Mouse (Mus musculus): ENCODE results near the gene Ttc9c. TPM values are rescaled to one million over a fixed set of nuclear protein-coding genes. Genes with fewer than 3 reads are reported as not detected.
A peak's percentile ranks its signal among the peaks of the same experiment; 100 is the strongest.

Gene Ttc9c
- 32.3 and 34.0 TPM in 2 replicates for polyA plus RNA-seq (2014; fragmentation: Nextera tagmentation; extraction: Ambion mirVana)

DNA sequence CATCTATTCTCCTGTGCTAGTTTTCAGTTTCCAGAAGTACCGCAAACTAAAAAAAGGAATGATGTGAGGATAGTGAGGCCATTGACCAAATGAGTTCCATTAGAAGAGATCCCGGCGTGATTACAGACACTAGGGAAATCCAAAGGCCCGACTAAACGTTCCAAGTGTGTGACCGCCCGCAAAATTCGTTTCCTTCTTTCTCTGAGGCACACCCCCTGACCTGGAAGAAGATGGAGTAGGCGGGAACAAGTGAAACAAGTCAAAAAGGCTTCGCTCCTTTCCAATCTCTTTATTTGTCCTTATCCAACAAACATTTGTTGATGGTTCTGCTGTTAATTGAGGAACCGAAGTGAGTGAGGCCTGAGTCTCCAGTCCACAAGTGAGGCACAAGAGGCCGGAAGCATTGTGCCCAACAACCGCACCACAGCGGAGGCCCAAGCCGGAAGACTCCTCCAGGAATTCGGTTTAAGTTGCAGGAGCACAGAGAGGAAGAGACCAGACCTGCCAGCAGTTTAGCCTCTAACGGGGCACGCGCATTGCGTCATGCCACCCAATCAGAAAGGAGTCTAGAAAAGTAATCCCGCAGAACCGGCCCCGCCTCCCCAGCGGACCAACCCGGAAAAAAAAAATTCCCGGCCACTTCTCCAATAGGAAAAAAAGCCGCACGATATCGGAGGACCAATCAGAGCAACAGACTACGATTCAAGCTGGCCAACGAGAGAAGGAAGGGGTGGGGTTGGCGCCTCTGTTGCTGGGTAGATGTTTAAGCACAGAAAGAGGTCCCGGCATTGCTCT lies at the start of gene Ttc9c:
Gene Ttc9c, minus strand, starts transcription at position 533 of the 795 bp plus-strand sequence.
- under 1% methylated on average over 33 of the region's 33 CpGs for WGBS (ENCODE audit: insufficient replicate concordance)
- H3K27me3 ChIP-seq (ENCODE audit: control insufficient read depth, insufficient read depth, low read length) = no peaks in the 10 kb centered on the region
- peaks cover 17% of the 10 kb centered on the region for H3K4me1 ChIP-seq (ENCODE audit: control insufficient read depth, insufficient read depth, low read length)

DNA sequence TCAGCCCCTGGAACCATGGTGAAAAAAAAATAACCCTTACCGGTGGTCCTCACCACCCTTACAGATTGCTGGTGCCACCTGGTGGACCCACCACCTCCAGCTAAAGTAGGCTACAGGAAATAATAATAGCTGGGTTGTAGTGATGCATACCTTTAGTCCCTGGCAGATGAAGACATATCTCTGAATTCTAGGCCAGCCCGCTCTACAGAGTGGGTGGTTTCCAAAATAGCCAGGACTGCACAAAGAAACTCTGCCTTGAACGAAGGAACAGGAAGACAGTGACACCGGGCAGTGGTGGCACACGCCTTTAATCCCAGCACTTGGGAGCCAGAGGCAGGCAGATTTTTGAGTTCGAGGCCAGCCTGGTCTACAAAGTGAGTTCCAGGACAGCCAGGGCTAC lies 45.1 kb upstream of the Ttc9c start:
- no peak overlapping the region for H3K4me2 ChIP-seq
- no peaks in the 10 kb centered on the region for H3K36me3 ChIP-seq (ENCODE audit: control insufficient read depth, insufficient read depth, low read length)
- no peaks in the 10 kb centered on the region for H3K4me1 ChIP-seq (ENCODE audit: control insufficient read depth, insufficient read depth, low read length)
- no peak overlapping the region for H3K27ac ChIP-seq (ENCODE audit: low read depth, low read length)
- ATAC-seq (replicated peaks; ENCODE audit: insufficient number of reproducible peaks, low FRiP score, low TSS enrichment) = no peak
- no peak overlapping the region for H3K4me3 ChIP-seq (ENCODE audit: low read depth, low read length)
- no peak overlapping the region for H3K9ac ChIP-seq (ENCODE audit: low read depth, low read length)
- no peaks in the 10 kb centered on the region for H3K9me3 ChIP-seq (replicated peaks; ENCODE audit: control insufficient read depth, low read length)
- H3K27me3 ChIP-seq (ENCODE audit: control insufficient read depth, insufficient read depth, low read length) = no peaks in the 10 kb centered on the region
- 73% methylated on average over 6 of the region's 6 CpGs for WGBS (ENCODE audit: insufficient replicate concordance)

More for the DNA sequence above, at the start of gene Ttc9c:
- no peaks in the 10 kb centered on the region for H3K9me3 ChIP-seq (replicated peaks; ENCODE audit: control insufficient read depth, low read length)
- peak within 1 kb of the TSS; percentile 97 for H3K4me2 ChIP-seq
- peak within 1 kb of the TSS; percentile 100 for H3K4me3 ChIP-seq (ENCODE audit: low read depth, low read length)
- H3K36me3 ChIP-seq (ENCODE audit: control insufficient read depth, insufficient read depth, low read length) = peaks cover 14% of the 10 kb centered on the region
- peak within 1 kb of the TSS; percentile 100 for H3K27ac ChIP-seq (ENCODE audit: low read depth, low read length)
- peak; percentile 87 for ATAC-seq (replicated peaks; ENCODE audit: insufficient number of reproducible peaks, low FRiP score, low TSS enrichment)
- peak within 1 kb of the TSS; percentile 99 for H3K9ac ChIP-seq (ENCODE audit: low read depth, low read length)

DNA sequence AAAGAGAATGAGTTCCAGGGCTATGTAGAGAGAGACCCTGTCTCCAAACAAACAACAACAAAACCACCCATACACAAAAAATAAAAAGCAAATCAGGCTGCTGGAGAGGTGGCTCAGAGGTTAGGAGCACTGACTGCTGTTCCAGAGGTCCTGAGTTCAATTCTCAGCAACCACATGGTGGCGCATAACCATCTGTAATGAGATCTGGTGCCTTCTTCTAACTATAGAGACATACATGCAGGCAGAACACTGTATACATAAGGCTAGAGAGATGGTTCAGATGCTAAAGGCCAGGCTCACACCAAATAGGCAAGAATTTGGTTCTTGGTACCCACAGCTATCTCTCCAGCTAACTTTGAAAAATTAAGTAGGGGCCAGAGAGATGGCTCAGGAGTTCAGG lies 39.9 kb upstream of the Ttc9c start:
- Histone ChIP-seq H3K4me1 (ENCODE audit: control insufficient read depth, insufficient read depth, low read length) (no peaks in the 10 kb centered on the region), H3K27me3 (ENCODE audit: control insufficient read depth, insufficient read depth, low read length) (no peaks in the 10 kb centered on the region), H3K9me3 (replicated peaks; ENCODE audit: control insufficient read depth, low read length) (no peaks in the 10 kb centered on the region), H3K9ac (ENCODE audit: low read depth, low read length) (no peak overlapping the region), H3K36me3 (ENCODE audit: control insufficient read depth, insufficient read depth, low read length) (no peaks in the 10 kb centered on the region), H3K4me2 (no peak overlapping the region), H3K4me3 (ENCODE audit: low read depth, low read length) (no peak overlapping the region), H3K27ac (ENCODE audit: low read depth, low read length) (no peak overlapping the region)
- WGBS (ENCODE audit: insufficient replicate concordance) = 11% methylated on average over 1 of the region's 1 CpGs
- ATAC-seq (replicated peaks; ENCODE audit: insufficient number of reproducible peaks, low FRiP score, low TSS enrichment) = no peak

DNA sequence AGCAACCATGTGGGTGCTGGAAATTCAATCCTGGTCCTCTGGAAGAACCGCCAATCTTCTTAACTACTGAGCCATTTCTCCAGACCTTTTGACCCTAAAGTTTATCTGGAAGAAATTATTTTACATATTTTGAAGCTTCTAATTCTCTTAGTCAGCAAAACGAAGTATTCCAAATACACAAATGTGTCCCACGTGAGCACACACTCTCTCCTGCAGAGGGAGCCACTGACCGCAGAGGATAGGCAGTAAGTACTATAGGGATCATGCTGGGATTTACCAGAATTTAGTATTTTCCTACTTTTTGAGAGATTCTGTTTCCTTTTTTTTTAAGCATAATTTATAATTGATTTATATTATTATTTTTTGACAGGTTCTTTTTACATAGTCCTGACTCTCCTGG lies 38.6 kb upstream of the Ttc9c start:
- Histone ChIP-seq H3K4me1 (ENCODE audit: control insufficient read depth, insufficient read depth, low read length) (no peaks in the 10 kb centered on the region), H3K9me3 (replicated peaks; ENCODE audit: control insufficient read depth, low read length) (no peaks in the 10 kb centered on the region), H3K9ac (ENCODE audit: low read depth, low read length) (no peak overlapping the region), H3K4me2 (no peak overlapping the region), H3K27me3 (ENCODE audit: control insufficient read depth, insufficient read depth, low read length) (no peaks in the 10 kb centered on the region), H3K36me3 (ENCODE audit: control insufficient read depth, insufficient read depth, low read length) (no peaks in the 10 kb centered on the region), H3K4me3 (ENCODE audit: low read depth, low read length) (no peak overlapping the region), H3K27ac (ENCODE audit: low read depth, low read length) (no peak overlapping the region)
- 46% methylated on average over 4 of the region's 4 CpGs for whole genome bisulfite sequencing (ENCODE audit: insufficient replicate concordance)
- ATAC-seq (replicated peaks; ENCODE audit: insufficient number of reproducible peaks, low FRiP score, low TSS enrichment) = no peak

DNA sequence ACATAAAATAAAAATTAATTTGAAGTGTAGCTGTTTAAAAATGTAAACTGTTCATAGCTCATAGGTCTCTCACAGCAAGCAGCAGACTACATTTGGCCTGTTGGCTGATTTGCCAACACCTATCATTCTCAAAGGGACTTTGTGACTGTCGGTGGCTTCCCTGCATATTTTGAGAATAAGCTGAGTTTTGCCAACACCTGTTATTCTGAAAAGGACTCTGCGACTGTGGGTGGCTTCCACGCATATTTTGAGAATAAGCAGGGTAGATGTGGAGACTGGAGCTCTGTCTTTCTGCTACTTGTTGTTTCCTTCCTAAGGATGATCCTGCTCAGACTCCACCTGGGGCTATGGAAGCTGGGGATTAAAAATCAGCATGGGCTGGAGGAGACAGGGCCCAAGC lies 34.0 kb upstream of the Ttc9c start:
- no peak for ATAC-seq (replicated peaks; ENCODE audit: insufficient number of reproducible peaks, low FRiP score, low TSS enrichment)
- Histone ChIP-seq H3K9me3 (replicated peaks; ENCODE audit: control insufficient read depth, low read length) (no peaks in the 10 kb centered on the region), H3K4me3 (ENCODE audit: low read depth, low read length) (no peak overlapping the region), H3K9ac (ENCODE audit: low read depth, low read length) (no peak overlapping the region), H3K4me1 (ENCODE audit: control insufficient read depth, insufficient read depth, low read length) (peaks cover 4% of the 10 kb centered on the region; the same call in 1 of the 2 replicates), H3K27ac (ENCODE audit: low read depth, low read length) (no peak overlapping the region), H3K4me2 (no peak overlapping the region), H3K36me3 (ENCODE audit: control insufficient read depth, insufficient read depth, low read length) (no peaks in the 10 kb centered on the region), H3K27me3 (ENCODE audit: control insufficient read depth, insufficient read depth, low read length) (no peaks in the 10 kb centered on the region)
- WGBS (ENCODE audit: insufficient replicate concordance) = 71% methylated on average over 3 of the region's 3 CpGs

DNA sequence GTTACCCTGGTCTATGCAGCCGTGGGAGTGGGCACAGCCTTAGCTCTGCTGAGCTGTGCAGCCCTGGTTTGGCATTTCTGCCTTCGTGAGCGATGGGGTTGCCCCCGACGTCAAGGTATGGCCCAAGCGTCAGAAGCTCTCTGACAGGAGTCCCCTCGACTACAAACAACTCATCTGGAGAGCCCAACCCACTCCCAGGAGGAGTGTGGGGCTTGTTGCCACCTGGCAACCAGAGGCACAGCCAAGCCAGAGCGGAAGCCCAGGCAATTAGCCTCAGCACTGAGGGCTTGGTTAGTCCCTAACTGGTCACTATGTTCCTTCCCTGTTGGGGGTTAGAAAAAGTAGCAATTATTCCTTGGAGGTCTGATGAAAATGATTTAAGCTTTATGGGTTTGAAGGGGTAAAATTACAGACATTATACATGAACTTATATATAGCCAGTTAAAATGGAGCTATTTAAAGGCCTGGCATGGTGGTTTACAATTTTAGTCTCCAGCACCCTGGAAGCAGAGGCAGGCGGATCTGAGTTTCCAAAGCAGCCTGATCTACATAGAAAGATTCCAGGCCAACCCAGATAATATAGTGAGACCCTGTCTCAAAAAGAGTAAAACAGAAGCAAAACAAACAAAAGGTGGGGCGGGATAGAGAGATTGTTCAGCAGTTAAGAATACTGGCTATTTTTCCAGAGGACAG lies 33.2 kb upstream of the Ttc9c start:
- no peak overlapping the region for H3K27ac ChIP-seq (ENCODE audit: low read depth, low read length)
- H3K4me1 ChIP-seq (ENCODE audit: control insufficient read depth, insufficient read depth, low read length) = peaks cover 4% of the 10 kb centered on the region; the same call in 1 of the 2 replicates
- 47% methylated on average over 10 of the region's 10 CpGs for WGBS (ENCODE audit: insufficient replicate concordance)
- ATAC-seq (replicated peaks; ENCODE audit: insufficient number of reproducible peaks, low FRiP score, low TSS enrichment) = no peak
- no peaks in the 10 kb centered on the region for H3K27me3 ChIP-seq (ENCODE audit: control insufficient read depth, insufficient read depth, low read length)
- H3K36me3 ChIP-seq (ENCODE audit: control insufficient read depth, insufficient read depth, low read length) = no peaks in the 10 kb centered on the region
- no peak overlapping the region for H3K9ac ChIP-seq (ENCODE audit: low read depth, low read length)
- H3K9me3 ChIP-seq (replicated peaks; ENCODE audit: control insufficient read depth, low read length) = no peaks in the 10 kb centered on the region
- no peak overlapping the region for H3K4me2 ChIP-seq
- no peak overlapping the region for H3K4me3 ChIP-seq (ENCODE audit: low read depth, low read length)

DNA sequence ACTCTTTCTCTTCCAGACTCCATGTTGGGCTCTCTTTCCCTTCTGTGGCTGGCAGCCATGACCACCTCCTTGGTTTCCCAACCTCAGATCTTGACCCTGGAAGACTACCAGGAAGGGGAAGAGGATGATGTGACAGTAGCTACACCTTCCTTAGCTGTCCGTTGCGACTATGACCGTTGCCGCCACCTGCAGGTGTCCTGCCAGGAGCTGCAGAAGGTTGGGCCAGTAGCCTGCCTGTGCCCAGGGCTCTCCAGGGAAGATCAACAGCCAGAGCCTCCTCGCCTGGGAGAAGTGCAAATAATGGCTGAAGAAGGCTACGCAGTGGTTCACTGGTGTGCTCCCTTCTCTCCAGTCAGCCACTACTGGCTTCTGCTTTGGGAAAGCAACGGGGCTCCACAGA lies 32.5 kb upstream of the Ttc9c start:
- Histone ChIP-seq H3K27me3 (ENCODE audit: control insufficient read depth, insufficient read depth, low read length) (no peaks in the 10 kb centered on the region), H3K4me1 (ENCODE audit: control insufficient read depth, insufficient read depth, low read length) (peaks cover 4% of the 10 kb centered on the region; the same call in 1 of the 2 replicates), H3K9ac (ENCODE audit: low read depth, low read length) (no peak overlapping the region), H3K27ac (ENCODE audit: low read depth, low read length) (no peak overlapping the region), H3K9me3 (replicated peaks; ENCODE audit: control insufficient read depth, low read length) (no peaks in the 10 kb centered on the region), H3K4me3 (ENCODE audit: low read depth, low read length) (no peak overlapping the region), H3K4me2 (no peak overlapping the region), H3K36me3 (ENCODE audit: control insufficient read depth, insufficient read depth, low read length) (0 out of 2 replicates have a peak, but pooled peaks cover 3% of the 10 kb centered on the region)
- WGBS (ENCODE audit: insufficient replicate concordance) = 41% methylated on average over 7 of the region's 7 CpGs
- ATAC-seq (replicated peaks; ENCODE audit: insufficient number of reproducible peaks, low FRiP score, low TSS enrichment) = no peak

DNA sequence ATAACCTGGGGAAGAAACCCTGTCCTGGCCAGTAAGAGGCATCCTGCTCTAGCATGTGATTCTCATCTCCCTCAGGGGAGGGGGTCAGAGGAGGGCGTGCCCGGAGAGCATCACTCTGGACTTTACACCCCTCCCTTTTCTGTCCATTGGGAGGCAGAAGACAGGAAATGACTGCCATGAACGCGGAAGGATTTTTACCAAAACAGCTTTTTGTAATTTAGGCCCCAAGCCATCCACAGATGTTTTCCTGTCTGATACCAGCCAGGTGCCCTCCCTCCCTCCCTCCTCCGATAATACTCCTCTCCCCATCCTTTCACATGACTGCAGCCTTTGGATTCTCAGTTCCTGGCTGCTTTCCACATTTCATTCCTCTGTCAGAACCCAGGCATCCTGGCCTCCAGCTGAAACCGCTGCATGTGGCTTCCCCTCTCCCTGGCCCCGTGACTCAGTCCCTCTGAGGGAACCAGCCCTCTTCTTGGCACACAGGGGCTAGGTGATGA lies 31.3 kb upstream of the Ttc9c start, which contains the start of gene Lrrn4cl:
Gene Lrrn4cl, plus strand, starts transcription at position 367 of the 500 bp plus-strand sequence.
- WGBS (ENCODE audit: insufficient replicate concordance) = 26% methylated on average over 7 of the region's 7 CpGs
- H3K4me2 ChIP-seq = peak within 1 kb of the TSS; percentile 7; the same call in 1 of the 2 replicates
- peaks cover 4% of the 10 kb centered on the region; the same call in 1 of the 2 replicates for H3K4me1 ChIP-seq (ENCODE audit: control insufficient read depth, insufficient read depth, low read length)
- H3K27me3 ChIP-seq (ENCODE audit: control insufficient read depth, insufficient read depth, low read length) = no peaks in the 10 kb centered on the region
- H3K9me3 ChIP-seq (replicated peaks; ENCODE audit: control insufficient read depth, low read length) = no peaks in the 10 kb centered on the region
- ATAC-seq (replicated peaks; ENCODE audit: insufficient number of reproducible peaks, low FRiP score, low TSS enrichment) = no peak; the same call in 1 of the 2 replicates
- H3K9ac ChIP-seq (ENCODE audit: low read depth, low read length) = no peak within 1 kb of the TSS
- H3K36me3 ChIP-seq (ENCODE audit: control insufficient read depth, insufficient read depth, low read length) = 0 out of 2 replicates have a peak, but pooled peaks cover 3% of the 10 kb centered on the region
- H3K4me3 ChIP-seq (ENCODE audit: low read depth, low read length) = no peak within 1 kb of the TSS
- no peak within 1 kb of the TSS for H3K27ac ChIP-seq (ENCODE audit: low read depth, low read length)

Measured in heart, embryonic 11.5 days (tissue).